Mouse (Mus musculus) heart, postnatal 0 days (tissue): ENCODE results near the gene Nphp3. TPM values are rescaled to one million over a fixed set of nuclear protein-coding genes. Genes with fewer than 3 reads are reported as not detected.

Source experiments
- ATAC-seq: fragments of 200-750 bp; cut with Nextera tagmentation; 2 replicates; pipeline ENCODE4 v1.8.0; 2017; ENCODE audit warnings: low read depth, moderate number of reproducible peaks, moderate library complexity; ENCODE audit not compliant: insufficient read depth
- DNase-seq: peaks from one replicate; pipeline ENCODE4 v3.0.0-alpha.2; 2016; ENCODE audit warnings: low spot score
- H3K27ac ChIP-seq: fragments of 300-500 bp; sonication (generic); 2 replicates; pipeline ENCODE4 v1.5.1; 2014; ENCODE audit warnings: low read depth, mild to moderate bottlenecking
- H3K27me3 ChIP-seq: fragments of 300-500 bp; sonication (generic); 2 replicates; pipeline ENCODE4 v1.6.1; 2014; ENCODE audit warnings: low read length, mixed read lengths; ENCODE audit not compliant: control insufficient read depth, insufficient read depth
- H3K36me3 ChIP-seq: fragments of 300-500 bp; sonication (generic); replicated peaks from 2 replicates; pipeline ENCODE4 v1.6.1; 2014; ENCODE audit warnings: low read length, mixed read lengths; ENCODE audit not compliant: control insufficient read depth, insufficient read depth
- H3K4me1 ChIP-seq: fragments of 300-500 bp; sonication (generic); 2 replicates; pipeline ENCODE4 v1.6.1; 2014; ENCODE audit warnings: antibody characterized with exemption; ENCODE audit not compliant: control insufficient read depth, insufficient read depth
- H3K4me2 ChIP-seq: fragments of 300-500 bp; sonication (generic); 2 replicates; pipeline ENCODE4 v1.6.1; 2014; ENCODE audit warnings: low read depth, mild to moderate bottlenecking, low read length, moderate library complexity
- H3K4me3 ChIP-seq: fragments of 300-500 bp; sonication (generic); 2 replicates; pipeline ENCODE4 v1.5.1; 2014; ENCODE audit warnings: low read depth, low read length
- H3K9ac ChIP-seq: fragments of 300-500 bp; sonication (generic); replicated peaks from 2 replicates; pipeline ENCODE4 v1.6.1; 2014; ENCODE audit warnings: low read depth, low read length, mixed read lengths
- H3K9me3 ChIP-seq: fragments of 300-500 bp; sonication (generic); replicated peaks from 2 replicates; pipeline ENCODE4 v1.6.1; 2016; ENCODE audit warnings: low read length; ENCODE audit not compliant: control insufficient read depth
- CTCF ChIP-seq: IDR thresholded peaks from 2 replicates; pipeline ENCODE4 v1.5.1; 2016; ENCODE audit warnings: antibody characterized with exemption, control low read depth, low read depth
- EP300 ChIP-seq: IDR thresholded peaks from 2 replicates; pipeline ENCODE4 v1.6.1; 2016; ENCODE audit warnings: antibody characterized with exemption, low read depth
- WGBS: fragments of 180-500 bp; shearing (Covaris S2); extraction: QIAGEN DNeasy Blood & Tissue Kit; methylation state at CpG from one replicate; pipeline ENCODE4 v1.1.7; 2014; 5-methylcytosine and 5-hydroxymethylcytosine counted together
- polyA plus RNA-seq: library from polyadenylated mRNA; unstranded; fragments of >200 nt; fragmentation: Nextera tagmentation; extraction: Ambion mirVana; gene quantifications from 2 replicates; pipeline ENCODE4 v1.2.1, GENCODE M21; 2015
- total RNA-seq: library from RNA; depleted of rRNA; stranded (reverse); fragments of >200 nt; gene quantifications from 2 replicates; pipeline ENCODE4 v1.2.3, GENCODE M21; 2014; ENCODE audit warnings: low replicate concordance

The Nphp3 gene
- total and polyA plus RNA-seq, 2 experiments from 2014 or later, result 2.0 to 9.8 TPM

DNA sequence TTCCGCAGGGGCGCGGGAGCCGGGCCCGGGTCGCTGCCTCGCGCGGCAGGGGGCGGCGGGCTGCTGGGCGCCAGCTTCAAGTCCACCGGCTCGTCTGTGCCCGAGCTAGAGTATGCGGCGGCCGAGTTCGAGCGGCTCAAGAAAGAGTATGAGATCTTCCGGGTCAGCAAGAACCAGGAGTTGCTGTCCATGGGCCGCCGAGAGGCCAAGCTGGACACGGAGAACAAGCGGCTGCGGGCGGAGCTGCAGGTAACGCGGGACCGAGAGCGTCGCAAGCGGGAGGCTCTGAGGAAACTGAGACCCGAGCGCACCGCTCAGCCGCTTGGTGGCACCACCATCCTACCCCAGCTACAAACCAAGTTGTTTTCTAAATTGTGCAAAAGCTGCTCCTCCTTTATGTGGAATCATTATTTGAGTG is 578 bp downstream of the Nphp3 start:
- DNase-seq, result peak; percentile 75
- TF ChIP-seq EP300 (no peak), CTCF (peak; percentile 42)
- Histone ChIP-seq H3K27ac (peak overlapping the region; percentile 89), H3K4me1 (peaks cover 17% of the 10 kb centered on the region; the same call in 1 of the 2 replicates), H3K4me2 (peak overlapping the region; percentile 81), H3K36me3 (0 out of 2 replicates have a peak, but pooled peaks cover 9% of the 10 kb centered on the region), H3K9ac (peak overlapping the region; percentile 79), H3K9me3 (no peaks in the 10 kb centered on the region), H3K27me3 (no peaks in the 10 kb centered on the region), H3K4me3 (peak overlapping the region; percentile 70)
- peak; percentile 31 for ATAC-seq
- WGBS, result under 1% methylated on average over 37 of the region's 37 CpGs

DNA sequence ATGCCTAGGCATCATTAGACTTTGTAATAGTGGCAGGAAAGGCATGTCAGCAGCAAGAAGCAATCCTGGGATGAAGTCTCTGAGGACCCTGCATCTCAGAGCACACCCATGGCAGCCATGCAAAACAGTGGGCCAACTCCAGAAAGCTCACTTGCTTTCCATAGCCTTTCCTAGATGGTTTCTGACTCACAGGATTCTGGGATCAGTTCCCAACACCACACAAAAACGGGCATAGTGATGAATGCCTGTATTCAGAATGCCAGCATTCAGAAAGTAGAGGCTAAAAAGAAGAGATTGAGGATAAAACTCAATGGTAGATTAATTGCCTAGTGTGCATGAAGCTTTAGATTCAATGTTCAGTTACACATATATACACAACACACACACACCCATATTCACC is 12.2 kb downstream of the Nphp3 start:
- H3K4me2 ChIP-seq, result no peak overlapping the region
- DNase-seq, result no peak
- WGBS, result 58% methylated on average over 1 of the region's 1 CpGs
- peaks cover 49% of the 10 kb centered on the region for H3K36me3 ChIP-seq
- no peak for TF ChIP-seq CTCF
- no peak for TF ChIP-seq EP300
- no peaks in the 10 kb centered on the region for H3K27me3 ChIP-seq
- H3K27ac ChIP-seq, result no peak overlapping the region
- no peak overlapping the region for H3K9ac ChIP-seq
- no peak overlapping the region for H3K4me3 ChIP-seq
- ATAC-seq, result no peak
- H3K9me3 ChIP-seq, result no peaks in the 10 kb centered on the region
- H3K4me1 ChIP-seq, result no peaks in the 10 kb centered on the region

DNA sequence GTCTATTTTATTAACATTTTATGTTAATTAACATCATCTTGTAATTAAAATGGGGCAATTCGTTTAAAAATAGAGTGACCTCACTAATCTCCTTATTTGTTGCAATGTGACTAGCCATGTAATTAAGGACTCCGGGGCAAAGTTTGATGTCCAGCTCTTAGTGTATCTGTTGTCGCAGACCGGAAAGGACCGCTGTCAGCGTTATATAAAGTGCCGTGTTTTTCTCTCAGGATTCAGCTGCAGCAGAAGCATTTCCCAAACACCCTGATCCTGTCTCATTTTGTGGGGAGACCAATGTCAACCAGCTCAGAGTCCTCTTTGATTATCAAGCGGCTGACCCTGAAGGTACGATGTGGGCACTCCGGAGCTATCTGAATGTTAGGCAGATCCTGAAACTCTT is 18.7 kb downstream of the Nphp3 start:
- ATAC-seq (no peak), DNase-seq (no peak)
- 93% methylated on average over 10 of the region's 10 CpGs for WGBS
- H3K4me2 ChIP-seq, result no peak overlapping the region
- no peaks in the 10 kb centered on the region for H3K4me1 ChIP-seq
- H3K27me3 ChIP-seq, result no peaks in the 10 kb centered on the region
- no peak overlapping the region for H3K9ac ChIP-seq
- no peak overlapping the region for H3K4me3 ChIP-seq
- peaks cover 69% of the 10 kb centered on the region for H3K36me3 ChIP-seq
- H3K9me3 ChIP-seq, result no peaks in the 10 kb centered on the region
- TF ChIP-seq EP300 (no peak), CTCF (no peak)
- no peak overlapping the region for H3K27ac ChIP-seq

DNA sequence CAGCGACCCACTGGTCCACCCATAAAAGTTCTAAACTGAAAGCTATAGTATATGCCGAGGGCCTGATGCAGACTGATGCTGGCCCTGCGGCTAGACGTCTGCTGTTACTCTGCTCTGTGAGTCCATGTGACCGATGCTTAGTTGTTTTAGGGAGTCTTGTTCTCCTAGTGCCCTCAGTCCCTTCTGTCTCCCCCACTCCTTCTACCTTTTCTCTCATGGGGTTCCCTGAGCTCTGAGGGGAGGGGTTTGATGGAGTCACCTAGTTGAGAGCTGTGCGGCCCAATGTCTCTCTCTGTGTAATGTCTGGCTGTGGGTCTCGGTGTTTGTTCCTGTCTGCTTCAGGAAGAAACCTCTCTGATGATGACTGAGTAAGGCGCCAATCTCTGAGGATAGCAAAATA is 24.8 kb downstream of the Nphp3 start:
- Histone ChIP-seq H3K4me3 (no peak overlapping the region), H3K4me2 (no peak overlapping the region), H3K9me3 (no peaks in the 10 kb centered on the region), H3K9ac (no peak overlapping the region), H3K27me3 (no peaks in the 10 kb centered on the region), H3K27ac (no peak overlapping the region), H3K36me3 (peaks cover 55% of the 10 kb centered on the region), H3K4me1 (no peaks in the 10 kb centered on the region)
- TF ChIP-seq CTCF (no peak), EP300 (no peak)
- DNase-seq (no peak), ATAC-seq (no peak)
- 93% methylated on average over 8 of the region's 8 CpGs for WGBS

DNA sequence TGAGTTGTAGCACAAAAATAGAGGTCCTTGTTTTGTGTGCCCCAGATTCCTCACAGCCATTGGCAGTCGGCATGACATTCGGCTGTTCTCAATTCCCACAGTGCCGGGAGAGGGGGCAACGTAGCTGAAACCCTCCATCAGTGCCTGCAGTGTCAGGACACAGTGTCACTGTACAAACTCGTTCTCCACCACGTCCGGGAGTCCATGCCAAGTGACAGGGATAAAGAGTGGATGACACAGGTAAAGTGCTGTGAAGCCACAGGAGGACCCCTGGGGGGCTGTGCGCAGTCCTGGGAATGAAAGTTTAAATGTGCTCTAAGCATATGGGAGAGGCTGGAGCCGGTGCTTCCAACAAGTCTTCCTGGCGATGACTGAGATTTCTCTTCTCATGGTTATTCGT is 27.5 kb downstream of the Nphp3 start:
- WGBS, result 90% methylated on average over 11 of the region's 11 CpGs
- no peak overlapping the region for H3K4me2 ChIP-seq
- peaks cover 41% of the 10 kb centered on the region for H3K36me3 ChIP-seq
- no peaks in the 10 kb centered on the region for H3K27me3 ChIP-seq
- DNase-seq (no peak), ATAC-seq (no peak)
- H3K27ac ChIP-seq, result no peak overlapping the region
- no peaks in the 10 kb centered on the region for H3K9me3 ChIP-seq
- H3K4me3 ChIP-seq, result no peak overlapping the region
- H3K9ac ChIP-seq, result no peak overlapping the region
- no peak for TF ChIP-seq CTCF
- no peak for TF ChIP-seq EP300
- no peaks in the 10 kb centered on the region for H3K4me1 ChIP-seq

DNA sequence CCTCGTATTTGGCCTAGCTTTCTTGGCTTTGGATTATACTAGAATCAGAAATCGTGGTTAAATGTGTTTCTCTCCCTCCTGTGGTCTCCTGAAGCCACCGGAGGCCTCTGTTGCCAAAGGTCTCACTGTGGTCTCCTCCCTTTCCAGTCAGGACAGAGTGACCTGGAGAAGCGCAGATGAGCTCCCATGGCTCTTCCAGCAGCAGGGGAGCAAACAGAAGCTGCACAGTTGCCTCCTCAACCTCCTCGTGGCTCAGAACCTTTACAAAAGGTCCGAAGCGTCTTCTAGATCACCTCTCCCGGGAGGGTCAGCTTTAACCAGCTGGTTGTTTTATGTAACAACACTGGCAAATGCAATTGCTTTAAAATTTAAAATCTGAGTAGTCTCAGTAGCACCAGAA is 31.9 kb downstream of the Nphp3 start:
- no peak overlapping the region for H3K4me2 ChIP-seq
- H3K9ac ChIP-seq, result no peak overlapping the region
- no peaks in the 10 kb centered on the region for H3K4me1 ChIP-seq
- no peaks in the 10 kb centered on the region for H3K27me3 ChIP-seq
- TF ChIP-seq CTCF, result no peak
- TF ChIP-seq EP300, result no peak
- no peak for DNase-seq
- WGBS, result 74% methylated on average over 8 of the region's 8 CpGs
- no peak for ATAC-seq
- peaks cover 18% of the 10 kb centered on the region for H3K36me3 ChIP-seq
- H3K27ac ChIP-seq, result no peak overlapping the region
- H3K4me3 ChIP-seq, result no peak overlapping the region
- no peaks in the 10 kb centered on the region for H3K9me3 ChIP-seq
